Mouse (Mus musculus) erythroid progenitor cell, adult 5-6 weeks (primary cell): ENCODE data around the gene C1qtnf4. TPM values are rescaled to one million over a fixed set of nuclear protein-coding genes. Genes with fewer than 3 reads are reported as not detected.

ENCODE experiments used
- ATAC-seq: replicated peaks from 2 replicates; pipeline ENCODE4 v1.8.0; 2016; ENCODE audit warnings: moderate number of reproducible peaks, mild to moderate bottlenecking, moderate TSS enrichment, inconsistent platforms; ENCODE audit not compliant: poor library complexity, low FRiP score, severe bottlenecking
- total RNA-seq, 2 experiments: library from RNA; stranded (forward) in 1 of 2; stranded (reverse) in 1 of 2; fragments of 150-400 nt in 1 of 2; fragments of 186-747, 209-891 nt in 1 of 2; gene quantifications; 2 replicates each; pipeline versions ENCODE4 v1.2.3 to v1.2.4; 2015 to 2017; ENCODE audit warnings: low replicate concordance in 2 of 2

C1qtnf4 gene
- not detected in 2 replicates for total RNA-seq (2015; ENCODE audit: low replicate concordance)
- total RNA-seq (2017; ENCODE audit: low replicate concordance): not detected in 2 replicates

GRCm38 (mm10) chr2:90885218-90886041, at the start of gene C1qtnf4:
C1qtnf4 (plus strand) TSS chr2:90885860.
- no peak for ATAC-seq

- no peak for ATAC-seq
Observed at GRCm38 (mm10) chr2:90838621-90839020, 47.0 kb upstream of the C1qtnf4 start.

- ATAC-seq: no peak
Observed at GRCm38 (mm10) chr2:90843666-90844065, 42.0 kb upstream of the C1qtnf4 start.

- ATAC-seq: no peak
Observed at GRCm38 (mm10) chr2:90844262-90844661, 41.4 kb upstream of the C1qtnf4 start.

- no peak for ATAC-seq
Observed at GRCm38 (mm10) chr2:90845234-90845633, 40.4 kb upstream of the C1qtnf4 start.

GRCm38 (mm10) chr2:90846171-90846570, 39.5 kb upstream of the C1qtnf4 start:
- no peak for ATAC-seq

- ATAC-seq: peak; percentile 48
Observed at GRCm38 (mm10) chr2:90846597-90846954, 39.1 kb upstream of the C1qtnf4 start.

- peak; percentile 94 for ATAC-seq
Observed at GRCm38 (mm10) chr2:90846955-90847680, 38.5 kb upstream of the C1qtnf4 start, which contains the start of gene Mtch2. Mtch2 (plus strand) TSS chr2:90847155.

- ATAC-seq: no peak
Observed at GRCm38 (mm10) chr2:90847681-90848050, 38.0 kb upstream of the C1qtnf4 start.

GRCm38 (mm10) chr2:90848331-90848730, 37.3 kb upstream of the C1qtnf4 start:
- no peak for ATAC-seq

GRCm38 (mm10) chr2:90850401-90850800, 35.3 kb upstream of the C1qtnf4 start:
- no peak for ATAC-seq

- ATAC-seq: no peak
Observed at GRCm38 (mm10) chr2:90861486-90861885, 24.2 kb upstream of the C1qtnf4 start.

- no peak for ATAC-seq
Observed at GRCm38 (mm10) chr2:90864184-90864583, 21.5 kb upstream of the C1qtnf4 start.

GRCm38 (mm10) chr2:90866524-90866923, 19.1 kb upstream of the C1qtnf4 start:
- ATAC-seq: peak; percentile 73

- ATAC-seq: peak; percentile 81
Observed at GRCm38 (mm10) chr2:90870136-90870601, 15.5 kb upstream of the C1qtnf4 start.

GRCm38 (mm10) chr2:90871180-90871961, 14.3 kb upstream of the C1qtnf4 start:
- no peak for ATAC-seq

- no peak for ATAC-seq
Observed at GRCm38 (mm10) chr2:90874025-90874424, 11.6 kb upstream of the C1qtnf4 start.

- ATAC-seq: no peak
Observed at GRCm38 (mm10) chr2:90875239-90875638, 10.4 kb upstream of the C1qtnf4 start.

- no peak for ATAC-seq
Observed at GRCm38 (mm10) chr2:90877584-90878259, 7.9 kb upstream of the C1qtnf4 start.

GRCm38 (mm10) chr2:90879419-90879818, 6.2 kb upstream of the C1qtnf4 start:
- ATAC-seq: no peak
